Mouse (Mus musculus): Measurements from ENCODE around the gene Spg20. TPM values are rescaled to one million over a fixed set of nuclear protein-coding genes. Genes with fewer than 3 reads are reported as not detected.

Gene Spg20
- total and polyA plus RNA-seq, 2 experiments, result 12.6 to 19.1 TPM

GRCm38 (mm10) chr3:55146441-55146840 lies 34.5 kb downstream of the Spg20 start:
- DNase-seq (ENCODE audit: extremely low read depth, low read depth, low spot score), result peak; percentile 98
- no peaks in the 10 kb centered on the region for H3K79me2 ChIP-seq (ENCODE audit: control insufficient read depth, insufficient read depth, low read length)
- no peaks in the 10 kb centered on the region for H3K27me3 ChIP-seq (ENCODE audit: control insufficient read depth, insufficient read depth, low read length)
- TF ChIP-seq POLR2A (IDR thresholded peaks at IDR 0.05; ENCODE audit: extremely low read depth, insufficient read depth, low read length) (no peak), CTCF (IDR thresholded peaks at IDR 0.05; ENCODE audit: low read depth, low read length) (no peak)
- H3K9ac ChIP-seq (ENCODE audit: low read depth, low read length), result no peak overlapping the region
- no peak overlapping the region for H3K4me3 ChIP-seq (ENCODE audit: insufficient read depth, low read depth, low read length)
- H3K36me3 ChIP-seq (ENCODE audit: control insufficient read depth, insufficient read depth, low read length), result no peaks in the 10 kb centered on the region
- peaks cover 3% of the 10 kb centered on the region; the same call in 1 of the 2 replicates for H3K4me1 ChIP-seq (ENCODE audit: control insufficient read depth, insufficient read depth, low read length)
- H3K27ac ChIP-seq (replicated peaks; ENCODE audit: insufficient read depth, low read depth, low read length), result no peak overlapping the region
- WGBS, result 15% methylated on average over 6 of the region's 6 CpGs

- DNase-seq (ENCODE audit: extremely low read depth, low read depth, low spot score), result peak; percentile 84
- H3K27me3 ChIP-seq (ENCODE audit: control insufficient read depth, insufficient read depth, low read length), result no peaks in the 10 kb centered on the region
- H3K27ac ChIP-seq (replicated peaks; ENCODE audit: insufficient read depth, low read depth, low read length), result 0 out of 2 replicates have a peak overlapping the region, but pooled peaks have one; percentile 21
- H3K79me2 ChIP-seq (ENCODE audit: control insufficient read depth, insufficient read depth, low read length), result no peaks in the 10 kb centered on the region
- TF ChIP-seq POLR2A (IDR thresholded peaks at IDR 0.05; ENCODE audit: extremely low read depth, insufficient read depth, low read length), result no peak
- TF ChIP-seq CTCF (IDR thresholded peaks at IDR 0.05; ENCODE audit: low read depth, low read length), result no peak
- no peak overlapping the region for H3K4me3 ChIP-seq (ENCODE audit: insufficient read depth, low read depth, low read length)
- 30% methylated on average over 2 of the region's 2 CpGs for WGBS
- peaks cover 3% of the 10 kb centered on the region; the same call in 1 of the 2 replicates for H3K4me1 ChIP-seq (ENCODE audit: control insufficient read depth, insufficient read depth, low read length)
- no peak overlapping the region for H3K9ac ChIP-seq (ENCODE audit: low read depth, low read length)
- no peaks in the 10 kb centered on the region for H3K36me3 ChIP-seq (ENCODE audit: control insufficient read depth, insufficient read depth, low read length)
These were observed 35.2 kb downstream of the Spg20 start for GRCm38 (mm10) chr3:55147156-55147555.

GRCm38 (mm10) chr3:55148091-55148490 lies 36.2 kb downstream of the Spg20 start:
- H3K4me1 ChIP-seq (ENCODE audit: control insufficient read depth, insufficient read depth, low read length), result peaks cover 3% of the 10 kb centered on the region; the same call in 1 of the 2 replicates
- no peaks in the 10 kb centered on the region for H3K36me3 ChIP-seq (ENCODE audit: control insufficient read depth, insufficient read depth, low read length)
- TF ChIP-seq CTCF (IDR thresholded peaks at IDR 0.05; ENCODE audit: low read depth, low read length) (no peak), POLR2A (IDR thresholded peaks at IDR 0.05; ENCODE audit: extremely low read depth, insufficient read depth, low read length) (no peak)
- H3K4me3 ChIP-seq (ENCODE audit: insufficient read depth, low read depth, low read length), result no peak overlapping the region
- no peak for DNase-seq (ENCODE audit: extremely low read depth, low read depth, low spot score)
- H3K27me3 ChIP-seq (ENCODE audit: control insufficient read depth, insufficient read depth, low read length), result no peaks in the 10 kb centered on the region
- H3K9ac ChIP-seq (ENCODE audit: low read depth, low read length), result no peak overlapping the region
- 74% methylated on average over 3 of the region's 3 CpGs for WGBS
- no peak overlapping the region for H3K27ac ChIP-seq (replicated peaks; ENCODE audit: insufficient read depth, low read depth, low read length)
- no peaks in the 10 kb centered on the region for H3K79me2 ChIP-seq (ENCODE audit: control insufficient read depth, insufficient read depth, low read length)

- 45% methylated on average over 7 of the region's 7 CpGs for WGBS
- peak; percentile 45; the same call in 1 of the 2 replicates for TF ChIP-seq CTCF (IDR thresholded peaks at IDR 0.05; ENCODE audit: low read depth, low read length)
- TF ChIP-seq POLR2A (IDR thresholded peaks at IDR 0.05; ENCODE audit: extremely low read depth, insufficient read depth, low read length), result no peak
- H3K27me3 ChIP-seq (ENCODE audit: control insufficient read depth, insufficient read depth, low read length), result no peaks in the 10 kb centered on the region
- no peak overlapping the region for H3K27ac ChIP-seq (replicated peaks; ENCODE audit: insufficient read depth, low read depth, low read length)
- H3K36me3 ChIP-seq (ENCODE audit: control insufficient read depth, insufficient read depth, low read length), result no peaks in the 10 kb centered on the region
- no peaks in the 10 kb centered on the region for H3K79me2 ChIP-seq (ENCODE audit: control insufficient read depth, insufficient read depth, low read length)
- DNase-seq (ENCODE audit: extremely low read depth, low read depth, low spot score), result peak; percentile 64
- no peak overlapping the region for H3K9ac ChIP-seq (ENCODE audit: low read depth, low read length)
- peaks cover 2% of the 10 kb centered on the region; the same call in 1 of the 2 replicates for H3K4me1 ChIP-seq (ENCODE audit: control insufficient read depth, insufficient read depth, low read length)
- no peak overlapping the region for H3K4me3 ChIP-seq (ENCODE audit: insufficient read depth, low read depth, low read length)
These were observed 39.9 kb downstream of the Spg20 start for GRCm38 (mm10) chr3:55151656-55152433.

GRCm38 (mm10) chr3:55152673-55153334 lies 40.9 kb downstream of the Spg20 start:
- Histone ChIP-seq H3K36me3 (ENCODE audit: control insufficient read depth, insufficient read depth, low read length) (no peaks in the 10 kb centered on the region), H3K4me3 (ENCODE audit: insufficient read depth, low read depth, low read length) (no peak overlapping the region), H3K27me3 (ENCODE audit: control insufficient read depth, insufficient read depth, low read length) (no peaks in the 10 kb centered on the region), H3K79me2 (ENCODE audit: control insufficient read depth, insufficient read depth, low read length) (no peaks in the 10 kb centered on the region), H3K27ac (replicated peaks; ENCODE audit: insufficient read depth, low read depth, low read length) (no peak overlapping the region), H3K9ac (ENCODE audit: low read depth, low read length) (no peak overlapping the region), H3K4me1 (ENCODE audit: control insufficient read depth, insufficient read depth, low read length) (no peaks in the 10 kb centered on the region)
- TF ChIP-seq POLR2A (IDR thresholded peaks at IDR 0.05; ENCODE audit: extremely low read depth, insufficient read depth, low read length) (no peak), CTCF (IDR thresholded peaks at IDR 0.05; ENCODE audit: low read depth, low read length) (no peak)
- 62% methylated on average over 6 of the region's 6 CpGs for WGBS
- peak; percentile 41 for DNase-seq (ENCODE audit: extremely low read depth, low read depth, low spot score)
